Mouse (Mus musculus) CH12.LX (cell line): ENCODE measurements around the gene Rpl13a. TPM values are rescaled to one million over a fixed set of nuclear protein-coding genes. Genes with fewer than 3 reads are reported as not detected.

ENCODE experiments used
- DNase-seq: peaks from one replicate; pipeline ENCODE4 v3.0.0-alpha.2; 2013; ENCODE audit errors: extremely low read depth
- H3K27ac ChIP-seq: 2 replicates; pipeline ENCODE4 v1.5.1; 2012; ENCODE audit warnings: low read depth, mild to moderate bottlenecking, control low read depth, moderate library complexity; ENCODE audit not compliant: insufficient read depth
- H3K27me3 ChIP-seq: replicated peaks from 2 replicates; pipeline ENCODE3; 2012; ENCODE audit warnings: inconsistent platforms
- H3K36me3 ChIP-seq, 2 experiments: replicated peaks in 1 of 2; 2 replicates each; pipeline versions ENCODE3 to v1.6.1; 2012; ENCODE audit warnings: inconsistent platforms in 1 of 2, low read length in 1 of 2, mild to moderate bottlenecking in 1 of 2, mixed read lengths in 1 of 2, moderate library complexity in 1 of 2; ENCODE audit not compliant: control insufficient read depth in 1 of 2, insufficient read depth in 1 of 2
- H3K4me1 ChIP-seq, 2 experiments: 2 replicates each; pipeline ENCODE4 v1.6.1; 2012; ENCODE audit warnings: inconsistent platforms in 1 of 2, moderate library complexity in 1 of 2; ENCODE audit not compliant: insufficient read depth in 2 of 2, control insufficient read depth in 1 of 2
- H3K4me2 ChIP-seq: 2 replicates; pipeline ENCODE4 v1.6.1; 2012; ENCODE audit warnings: low read depth, mild to moderate bottlenecking, control low read depth; ENCODE audit not compliant: poor library complexity, insufficient read depth, severe bottlenecking
- H3K4me3 ChIP-seq, 3 experiments: fragments of 150-350 bp in 1 of 3; sonication (generic) in 1 of 3; replicated peaks in 1 of 3; 2 replicates each; pipeline versions ENCODE3 to v1.5.1; 2011 to 2012; ENCODE audit warnings: low read depth in 2 of 3, low read length in 2 of 3, mild to moderate bottlenecking in 2 of 3, moderate library complexity in 2 of 3, control low read depth in 1 of 3, improper control_type of control experiment in 1 of 3, inconsistent platforms in 1 of 3, mixed read lengths in 1 of 3; ENCODE audit not compliant: poor library complexity in 1 of 3
- H3K79me2 ChIP-seq: replicated peaks from 2 replicates; pipeline ENCODE4 v1.6.1; 2012; ENCODE audit warnings: mild to moderate bottlenecking, moderate library complexity; ENCODE audit not compliant: control insufficient read depth, poor library complexity, insufficient read depth, severe bottlenecking; ENCODE audit errors: extremely low read depth
- H3K9ac ChIP-seq: 2 replicates; pipeline ENCODE4 v1.6.1; 2012; ENCODE audit warnings: low read depth, mild to moderate bottlenecking, control low read depth, moderate library complexity; ENCODE audit not compliant: insufficient read depth
- H3K9me3 ChIP-seq: replicated peaks from 2 replicates; pipeline ENCODE3; 2012; ENCODE audit warnings: low read length, inconsistent platforms, mixed read lengths
- BHLHE40 ChIP-seq: IDR thresholded peaks from 2 replicates; pipeline ENCODE4 v1.6.1; 2011; ENCODE audit warnings: mild to moderate bottlenecking, low read depth, low read length, improper control_type of control experiment
- CTCF ChIP-seq, 2 experiments: IDR thresholded peaks in 1 of 2; conservative IDR thresholded peaks in 1 of 2; 2 replicates each; pipeline ENCODE4 v1.5.1; 2011 to 2012; ENCODE audit warnings: low read depth in 2 of 2, low read length in 2 of 2, improper control_type of control experiment in 1 of 2, inconsistent platforms in 1 of 2, mild to moderate bottlenecking in 1 of 2, moderate library complexity in 1 of 2
- E2F4 ChIP-seq: IDR thresholded peaks from 2 replicates; pipeline ENCODE4 v1.6.1; 2011; ENCODE audit warnings: low read depth, low read length, improper control_type of control experiment; ENCODE audit not compliant: insufficient replicate concordance
- ELF1 ChIP-seq: IDR thresholded peaks from 2 replicates; pipeline ENCODE4 v1.6.1; 2014; ENCODE audit warnings: low read depth, mild to moderate bottlenecking, inconsistent platforms, low read length, improper control_type of control experiment
- ETS1 ChIP-seq: conservative IDR thresholded peaks from 2 replicates; pipeline ENCODE4 v1.6.1; 2012; ENCODE audit warnings: low read depth, mild to moderate bottlenecking, inconsistent platforms, low read length, improper control_type of control experiment, moderate library complexity
- HCFC1 ChIP-seq: IDR thresholded peaks from 2 replicates; pipeline ENCODE4 v1.6.1; 2012; ENCODE audit warnings: low read depth, mild to moderate bottlenecking, inconsistent platforms, low read length, improper control_type of control experiment
- IRF4 ChIP-seq: IDR thresholded peaks from 2 replicates; pipeline ENCODE4 v1.6.1; 2014; ENCODE audit warnings: low read depth, mild to moderate bottlenecking, inconsistent platforms, low read length, improper control_type of control experiment
- JUN ChIP-seq: IDR thresholded peaks from 2 replicates; pipeline ENCODE4 v1.6.1; 2011; ENCODE audit warnings: low read depth, mild to moderate bottlenecking, low read length, improper control_type of control experiment, moderate library complexity; ENCODE audit not compliant: insufficient read depth
- JUND ChIP-seq: conservative IDR thresholded peaks from 2 replicates; pipeline ENCODE4 v1.6.1; 2011; ENCODE audit warnings: low read depth, low read length, improper control_type of control experiment
- KAT2A ChIP-seq: IDR thresholded peaks from 2 replicates; pipeline ENCODE4 v1.6.1; 2012; ENCODE audit warnings: low read length, improper control_type of control experiment, inconsistent platforms; ENCODE audit not compliant: insufficient replicate concordance
- MAFK ChIP-seq: IDR thresholded peaks from 2 replicates; pipeline ENCODE4 v1.6.1; 2011; ENCODE audit warnings: low read length, improper control_type of control experiment; ENCODE audit not compliant: insufficient replicate concordance
- MAX ChIP-seq: IDR thresholded peaks from 2 replicates; pipeline ENCODE4 v1.6.1; 2011; ENCODE audit warnings: low read length, improper control_type of control experiment
- MAZ ChIP-seq: IDR thresholded peaks from 2 replicates; pipeline ENCODE4 v1.6.1; 2012; ENCODE audit warnings: low read depth, mild to moderate bottlenecking, inconsistent platforms, low read length, improper control_type of control experiment, moderate library complexity
- MEF2A ChIP-seq: IDR thresholded peaks from 2 replicates; pipeline ENCODE4 v1.6.1; 2014; ENCODE audit warnings: low read depth, mild to moderate bottlenecking, inconsistent platforms, low read length, improper control_type of control experiment, borderline replicate concordance
- MXI1 ChIP-seq: IDR thresholded peaks from 2 replicates; pipeline ENCODE4 v1.6.1; 2011; ENCODE audit warnings: mild to moderate bottlenecking, low read depth, low read length, improper control_type of control experiment
- MYC ChIP-seq: IDR thresholded peaks from 2 replicates; pipeline ENCODE4 v1.6.1; 2011; ENCODE audit warnings: low read depth, mild to moderate bottlenecking, improper control_type of control experiment, low read length
- POLR2A ChIP-seq: IDR thresholded peaks from 2 replicates; pipeline ENCODE4 v1.6.1; 2011; ENCODE audit warnings: low read depth, mild to moderate bottlenecking, improper control_type of control experiment, low read length
- POLR2AphosphoS2 ChIP-seq: IDR thresholded peaks from 2 replicates; pipeline ENCODE4 v1.6.1; 2011; ENCODE audit warnings: low read depth, low read length, improper control_type of control experiment
- RAD21 ChIP-seq: IDR thresholded peaks from 2 replicates; pipeline ENCODE4 v1.6.1; 2011; ENCODE audit warnings: low read depth, mild to moderate bottlenecking, low read length, improper control_type of control experiment, moderate library complexity
- RCOR1 ChIP-seq: conservative IDR thresholded peaks from 2 replicates; pipeline ENCODE4 v1.6.1; 2012; ENCODE audit warnings: low read depth, mild to moderate bottlenecking, inconsistent platforms, low read length, improper control_type of control experiment
- SIN3A ChIP-seq: IDR thresholded peaks from 2 replicates; pipeline ENCODE4 v1.6.1; 2012; ENCODE audit warnings: low read length, improper control_type of control experiment, inconsistent platforms
- SMC3 ChIP-seq: IDR thresholded peaks from 2 replicates; pipeline ENCODE4 v1.6.1; 2011; ENCODE audit warnings: low read depth, low read length, improper control_type of control experiment
- TBP ChIP-seq: conservative IDR thresholded peaks from 2 replicates; pipeline ENCODE4 v1.6.1; 2011; ENCODE audit warnings: low read depth, low read length, improper control_type of control experiment
- TCF12 ChIP-seq: IDR thresholded peaks from 2 replicates; pipeline ENCODE4 v1.6.1; 2014; ENCODE audit warnings: low read depth, mild to moderate bottlenecking, inconsistent platforms, low read length, improper control_type of control experiment
- USF1 ChIP-seq: IDR thresholded peaks from 2 replicates; pipeline ENCODE4 v1.6.1; 2014; ENCODE audit warnings: low read depth, mild to moderate bottlenecking, inconsistent platforms, low read length, improper control_type of control experiment
- USF2 ChIP-seq: conservative IDR thresholded peaks from 2 replicates; pipeline ENCODE4 v1.6.1; 2011; ENCODE audit warnings: low read depth, low read length, improper control_type of control experiment
- ZKSCAN1 ChIP-seq: IDR thresholded peaks from 2 replicates; pipeline ENCODE4 v1.6.1; 2012; ENCODE audit warnings: low read depth, inconsistent platforms, low read length, improper control_type of control experiment, borderline replicate concordance
- ZMIZ1 ChIP-seq: IDR thresholded peaks from 2 replicates; pipeline ENCODE4 v1.6.1; 2012; ENCODE audit warnings: low read depth, mild to moderate bottlenecking, inconsistent platforms, low read length, improper control_type of control experiment
- ZNF384 ChIP-seq: IDR thresholded peaks from 2 replicates; pipeline ENCODE4 v1.6.1; 2012; ENCODE audit warnings: low read depth, low read length, improper control_type of control experiment, inconsistent platforms
- dilution Hi-C: fragments of 300-500 bp; cut with MboI; formaldehyde crosslinking; loops from 2 replicates; pipeline ENCODE4 v1.14.3; 2020; ENCODE audit warnings: low sequenced_read_pairs; ENCODE audit not compliant: extremely low pct_unique_long_range_greater_than_20kb, extremely low pct_ligation_motif_present
- in situ Hi-C: fragments of 300-500 bp; cut with MboI; formaldehyde crosslinking; loops from 3 replicates; pipeline ENCODE4 v1.14.3; 2019; ENCODE audit warnings: low sequenced_read_pairs, low pct_ligation_motif_present, low pct_unique_long_range_greater_than_20kb, mixed read lengths
- polyA plus RNA-seq: library from polyadenylated mRNA; unstranded; fragments of >175 nt; gene quantifications from 2 replicates; pipeline ENCODE4 v1.2.1, GENCODE M21; 2012; ENCODE audit warnings: low read depth; ENCODE audit not compliant: insufficient read length
- total RNA-seq, 2 experiments: library from RNA; depleted of rRNA; stranded (reverse); fragments of 300-350 nt in 1 of 2; fragments of >200 nt in 1 of 2; gene quantifications; 2 replicates each; pipeline ENCODE4 v1.2.3; 2012 to 2014

Gene Rpl13a
- total and polyA plus RNA-seq, 3 experiments: 2,822 to 5,043 (median 4,154) TPM

- no peaks in the 10 kb centered on the region for H3K9me3 ChIP-seq
- no peak overlapping the region for H3K9ac ChIP-seq
- no peak for TF ChIP-seq ZNF384
- TF ChIP-seq POLR2A: no peak
- TF ChIP-seq USF2: no peak
- no peak for TF ChIP-seq MXI1
- no peak for TF ChIP-seq MAFK
- TF ChIP-seq CTCF (conservative IDR thresholded peaks at IDR 0.05 in 1 of 2, IDR thresholded peaks at IDR 0.05 in 1 of 2; ENCODE audit: low read depth in 2 of 2, low read length in 2 of 2): no peak
- TF ChIP-seq JUND: no peak
- no peak for TF ChIP-seq HCFC1
- no peak for TF ChIP-seq USF1
- no peak for TF ChIP-seq ZMIZ1
- TF ChIP-seq MEF2A: no peak
- no peak for TF ChIP-seq MAZ
- no peak for TF ChIP-seq RCOR1
- no peak for TF ChIP-seq RAD21
- TF ChIP-seq ELF1: no peak
- TF ChIP-seq POLR2AphosphoS2: no peak
- TF ChIP-seq E2F4: no peak
- no peak for TF ChIP-seq MAX
- TF ChIP-seq MYC: no peak
- no peak for TF ChIP-seq TBP
- H3K4me1 ChIP-seq: peaks cover 0 to 17% of the 10 kb centered on the region in 2 experiments; a peak in 2 of 4 replicates
- no peak overlapping the region for H3K4me3 ChIP-seq
- dilution Hi-C loops: no loop called here
- no peaks in the 10 kb centered on the region for H3K79me2 ChIP-seq
- in situ Hi-C loops: no loop called here
- no peaks in the 10 kb centered on the region for H3K27me3 ChIP-seq
- no peak overlapping the region for H3K27ac ChIP-seq
- H3K4me2 ChIP-seq: no peak overlapping the region
- H3K36me3 ChIP-seq: peaks cover 12 to 56% of the 10 kb centered on the region in 2 experiments
- no peak for DNase-seq
Measured at GRCm38 (mm10) chr7:45141319-45141718, 12.8 kb upstream of the Rpl13a start.

GRCm38 (mm10) chr7:45139904-45140723 is 11.6 kb upstream of the Rpl13a start:
- Histone ChIP-seq H3K4me1 (peaks cover 2 to 23% of the 10 kb centered on the region in 2 experiments; a peak in 3 of 4 replicates), H3K27me3 (no peaks in the 10 kb centered on the region), H3K9ac (no peak overlapping the region), H3K27ac (no peak overlapping the region), H3K9me3 (no peaks in the 10 kb centered on the region), H3K79me2 (no peaks in the 10 kb centered on the region), H3K4me2 (no peak overlapping the region), H3K36me3 (peaks cover 12 to 44% of the 10 kb centered on the region in 2 experiments), H3K4me3 (no peak overlapping the region)
- in situ Hi-C loops: no loop called here
- dilution Hi-C loops: no loop called here
- no peak for DNase-seq
- TF ChIP-seq USF2 (no peak), SMC3 (no peak), MAX (no peak), JUN (no peak), BHLHE40 (no peak), POLR2AphosphoS2 (no peak), RCOR1 (no peak), ETS1 (no peak), KAT2A (no peak), ZKSCAN1 (no peak), MYC (no peak), TCF12 (no peak), SIN3A (no peak), ZNF384 (no peak), IRF4 (no peak)
